Mouse (Mus musculus) liver, adult 2 months (tissue): Measurements from ENCODE around the gene Cwc22.

Experiments
- CTCF ChIP-seq: fragments of 200-500 bp; IDR thresholded peaks from 2 replicates; pipeline ENCODE4 v1.5.1; 2011; ENCODE audit warnings: low read depth, low read length, control low read depth
- POLR2A ChIP-seq: fragments of 200-500 bp; IDR thresholded peaks from 2 replicates; pipeline ENCODE4 v1.6.1; 2011; ENCODE audit warnings: low read length, control low read depth; ENCODE audit not compliant: insufficient read depth; ENCODE audit errors: extremely low read depth

GRCm38 (mm10) chr2:77918006-77918405, 28.2 kb downstream of the Cwc22 start:
- TF ChIP-seq CTCF (no peak), POLR2A (no peak)
